Comparison of ENCODE assay signal across 8 mouse cellular contexts in genomic region chr4:102656494-102657036, GRCm38 (mm10).
DNase-seq lines count a peak whose midpoint lies in the region; ATAC-seq and TF ChIP-seq lines count a peak whose summit lies in the region.

No protein-coding gene starts in this region.

- H3K27me3 ChIP-seq in liver, adult 2 months (ENCODE audit: control insufficient read depth, insufficient read depth, low read length): no peaks in the 10 kb centered on the region
- no peaks in the 10 kb centered on the region for H3K27me3 ChIP-seq in liver, embryonic 12.5 days (replicated peaks)
- H3K27me3 ChIP-seq in hindbrain, embryonic 14.5 days (ENCODE audit: control insufficient read depth, insufficient read depth, low read length): no peaks in the 10 kb centered on the region

- 3% methylated on average over 3 of the region's 3 CpGs for WGBS in liver, adult 2 months
- 12% methylated on average over 3 of the region's 3 CpGs for WGBS in liver, embryonic 12.5 days (ENCODE audit: insufficient replicate concordance)
- under 1% methylated on average over 3 of the region's 3 CpGs for WGBS in bone marrow, adult 2 months
- 21% methylated on average over 3 of the region's 3 CpGs for WGBS in hindbrain, embryonic 14.5 days

- H3K79me2 ChIP-seq in liver, adult 2 months (ENCODE audit: control insufficient read depth, insufficient read depth, low read length): no peaks in the 10 kb centered on the region

- H3K4me1 ChIP-seq in liver, adult 2 months (ENCODE audit: control insufficient read depth, insufficient read depth, low read length): peaks cover 2% of the 10 kb centered on the region; the same call in 1 of the 2 replicates
- H3K4me1 ChIP-seq in liver, embryonic 12.5 days: no peaks in the 10 kb centered on the region
- H3K4me1 ChIP-seq in bone marrow, adult 2 months (ENCODE audit: control insufficient read depth, insufficient read depth, low read length): peaks cover 2% of the 10 kb centered on the region; the same call in 1 of the 2 replicates
- H3K4me1 ChIP-seq in embryonic fibroblast, embryonic 13.5 days (ENCODE audit: control insufficient read depth, insufficient read depth, low read length): no peaks in the 10 kb centered on the region
- no peaks in the 10 kb centered on the region for H3K4me1 ChIP-seq in hindbrain, embryonic 14.5 days (replicated peaks; ENCODE audit: control insufficient read depth, insufficient read depth, low read length)

- H3K36me3 ChIP-seq in liver, adult 2 months (ENCODE audit: control insufficient read depth, insufficient read depth, low read length): no peaks in the 10 kb centered on the region
- H3K36me3 ChIP-seq in liver, embryonic 12.5 days: no peaks in the 10 kb centered on the region
- no peaks in the 10 kb centered on the region for H3K36me3 ChIP-seq in hindbrain, embryonic 14.5 days (replicated peaks; ENCODE audit: control insufficient read depth, insufficient read depth)

- no peak for TF ChIP-seq POLR2A in liver, adult 2 months (IDR thresholded peaks at IDR 0.05; ENCODE audit: extremely low read depth, insufficient read depth, low read length)
- no peak for TF ChIP-seq POLR2A in bone marrow, adult 2 months (IDR thresholded peaks at IDR 0.05; ENCODE audit: borderline replicate concordance, control insufficient read depth, low read depth, low read length)
- TF ChIP-seq POLR2A in embryonic fibroblast, embryonic 13.5 days (IDR thresholded peaks at IDR 0.05; ENCODE audit: low read depth, low read length): no peak

- intact Hi-C loops in left cerebral cortex, postnatal 14 days (cut with DNase I): loop anchor here (2.0 to 10.0 kb wide), 3 partner anchors 164 to 1002 kb away; no protein-coding TSS in a partner anchor

- H3K4me3 ChIP-seq in liver, adult 2 months (ENCODE audit: insufficient read depth, low read depth, low read length): no peak overlapping the region
- no peak overlapping the region for H3K4me3 ChIP-seq in liver, embryonic 12.5 days
- no peak overlapping the region for H3K4me3 ChIP-seq in bone marrow, adult 2 months (replicated peaks; ENCODE audit: control insufficient read depth, low read depth, low read length)
- H3K4me3 ChIP-seq in embryonic fibroblast, embryonic 13.5 days (ENCODE audit: insufficient read depth, low read length): no peak overlapping the region
- H3K4me3 ChIP-seq in hindbrain, embryonic 14.5 days (replicated peaks; ENCODE audit: low read length): no peak overlapping the region

- TF ChIP-seq CTCF in liver, adult 2 months (IDR thresholded peaks at IDR 0.05; ENCODE audit: low read depth, low read length): peak; percentile 62
- peak; percentile 55 for TF ChIP-seq CTCF in bone marrow, adult 2 months (IDR thresholded peaks at IDR 0.05; ENCODE audit: control insufficient read depth, insufficient read depth, low read length)
- peak; percentile 35; the same call in 1 of the 2 replicates for TF ChIP-seq CTCF in embryonic fibroblast, embryonic 13.5 days (IDR thresholded peaks at IDR 0.05; ENCODE audit: borderline replicate concordance, insufficient read depth, low read length)

- no peak overlapping the region for H3K9ac ChIP-seq in liver, adult 2 months (ENCODE audit: low read depth, low read length)
- no peak overlapping the region for H3K9ac ChIP-seq in liver, embryonic 12.5 days
- H3K9ac ChIP-seq in hindbrain, embryonic 14.5 days: 0 out of 2 replicates have a peak overlapping the region, but pooled peaks have one; percentile 26

- peak; percentile 70 for DNase-seq in liver, adult 2 months (ENCODE audit: extremely low read depth, low read depth, low spot score)
- peak; percentile 90 for DNase-seq in hindbrain, embryonic 14.5 days (ENCODE audit: low spot score)
- peak; percentile 64 to 68 for DNase-seq in left cerebral cortex, postnatal 14 days (ENCODE audit: low spot score in 2 of 2)
- DNase-seq in naive thymus-derived CD4-positive, alpha-beta T cell, adult 2 months (ENCODE audit: low read depth): peak; percentile 85

- H3K9me3 ChIP-seq in liver, embryonic 12.5 days (replicated peaks): no peaks in the 10 kb centered on the region
- no peaks in the 10 kb centered on the region for H3K9me3 ChIP-seq in hindbrain, embryonic 14.5 days (ENCODE audit: control insufficient read depth, low read length)

- ATAC-seq in liver, embryonic 12.5 days: no peak
- peak; percentile 27; the same call in 1 of the 2 replicates for ATAC-seq in hindbrain, embryonic 14.5 days (ENCODE audit: low FRiP score)
- ATAC-seq in erythroblast, adult 5-6 weeks (replicated peaks; ENCODE audit: low FRiP score, poor library complexity, severe bottlenecking): no peak

- H3K4me2 ChIP-seq in liver, embryonic 12.5 days: no peak overlapping the region
- no peak overlapping the region for H3K4me2 ChIP-seq in hindbrain, embryonic 14.5 days (replicated peaks)

- no peak overlapping the region for H3K27ac ChIP-seq in liver, adult 2 months (replicated peaks; ENCODE audit: insufficient read depth, low read depth, low read length)
- no peak overlapping the region for H3K27ac ChIP-seq in liver, embryonic 12.5 days
- H3K27ac ChIP-seq in bone marrow, adult 2 months (ENCODE audit: control insufficient read depth, insufficient read depth, low read depth, low read length, poor library complexity): no peak overlapping the region
- no peak overlapping the region for H3K27ac ChIP-seq in embryonic fibroblast, embryonic 13.5 days (ENCODE audit: insufficient read depth, low read length)
- H3K27ac ChIP-seq in hindbrain, embryonic 14.5 days: no peak overlapping the region
